Mouse (Mus musculus): ENCODE results near the gene Lpo.

GRCm38 (mm10) chr11:87790088-87790487 lies 38.0 kb downstream of the Lpo start:
- TF ChIP-seq CTCF (IDR thresholded peaks at IDR 0.05; ENCODE audit: low read depth, low read length) (no peak), POLR2A (IDR thresholded peaks at IDR 0.05; ENCODE audit: extremely low read depth, insufficient read depth, low read length) (no peak)
